Mouse (Mus musculus): ENCODE data around the gene Pgc.

The Pgc gene

GRCm38 (mm10) chr17:47750101-47750500, 23.5 kb downstream of the Pgc start:
- no peak for DNase-seq (ENCODE audit: low spot score in 2 of 2)

DNA sequence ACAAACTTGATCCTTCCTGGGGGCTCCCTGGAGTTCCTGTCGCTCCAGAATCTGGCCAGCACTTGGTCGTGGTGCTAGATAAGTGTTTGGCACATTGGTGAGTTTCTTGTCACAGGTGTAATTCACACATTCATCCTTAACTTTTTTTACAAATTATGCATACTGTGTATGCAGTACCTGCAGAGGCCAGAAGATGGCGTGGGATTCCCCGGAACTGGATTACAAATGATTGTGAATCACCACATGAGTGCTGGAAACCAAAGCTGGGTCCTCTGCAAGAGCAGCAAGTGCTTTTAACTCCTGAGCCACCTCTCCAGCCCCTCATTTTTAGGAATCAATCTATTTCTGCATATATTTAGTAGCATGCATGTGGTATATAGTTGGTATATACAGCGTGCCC, 25.2 kb downstream of the Pgc start:
- DNase-seq (ENCODE audit: low spot score in 2 of 2) = no peak

DNA sequence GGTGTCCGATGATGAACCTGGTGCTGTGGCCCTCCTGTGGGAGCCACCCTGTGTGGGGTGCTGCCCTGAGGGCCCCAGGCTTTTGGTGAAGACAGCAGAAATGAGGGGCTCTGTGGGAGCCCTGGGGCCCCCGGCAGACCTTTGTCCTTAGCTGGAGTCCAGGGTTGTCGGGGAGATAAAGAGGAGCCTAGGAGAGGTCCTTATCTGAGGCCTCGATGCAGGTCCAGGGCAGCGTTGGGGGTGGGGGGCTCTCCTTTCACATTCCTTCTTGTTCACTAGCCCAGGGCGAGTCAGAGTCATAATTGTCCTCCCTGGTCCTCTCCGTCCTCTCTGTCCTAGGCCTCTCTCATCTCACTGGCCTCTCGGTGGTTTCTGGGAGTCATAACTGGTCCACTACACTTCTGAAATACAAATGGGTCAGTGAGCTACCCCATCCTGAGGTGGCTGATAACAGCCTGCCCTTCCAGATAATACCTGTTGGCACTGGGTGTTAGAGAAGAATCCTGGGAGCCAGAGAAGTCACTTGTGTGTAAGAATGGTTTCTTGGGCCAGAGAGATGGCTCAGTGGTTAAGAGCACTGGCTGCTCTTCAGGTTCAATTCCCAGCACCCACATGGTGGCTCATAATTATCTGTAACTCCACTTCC, 26.6 kb downstream of the Pgc start:
- DNase-seq (ENCODE audit: low spot score in 2 of 2) = no peak

DNA sequence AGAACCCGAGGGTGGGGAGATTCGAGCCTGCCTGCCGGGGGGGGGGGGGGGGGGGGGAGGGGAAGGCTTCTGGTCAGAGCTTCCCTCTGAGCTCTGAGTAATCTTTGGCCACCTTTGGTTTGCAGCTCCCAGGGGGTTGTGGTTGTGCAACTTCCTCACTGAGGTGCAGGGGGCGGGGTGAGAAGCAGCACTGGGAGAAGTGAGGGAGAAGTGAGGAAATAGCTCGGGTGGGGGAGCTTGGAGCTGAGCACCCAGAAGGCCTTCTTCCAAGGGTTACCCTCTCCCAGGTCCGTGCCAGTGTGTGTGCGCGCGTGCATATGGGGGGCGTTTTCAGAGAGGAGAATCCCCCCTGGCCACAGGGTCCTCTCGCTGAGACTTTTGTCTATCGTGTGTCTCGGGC, 27.6 kb downstream of the Pgc start:
- DNase-seq (ENCODE audit: low spot score in 2 of 2) = no peak

GRCm38 (mm10) chr17:47756366-47756765, 29.7 kb downstream of the Pgc start:
- DNase-seq (ENCODE audit: low spot score in 2 of 2) = no peak

DNA sequence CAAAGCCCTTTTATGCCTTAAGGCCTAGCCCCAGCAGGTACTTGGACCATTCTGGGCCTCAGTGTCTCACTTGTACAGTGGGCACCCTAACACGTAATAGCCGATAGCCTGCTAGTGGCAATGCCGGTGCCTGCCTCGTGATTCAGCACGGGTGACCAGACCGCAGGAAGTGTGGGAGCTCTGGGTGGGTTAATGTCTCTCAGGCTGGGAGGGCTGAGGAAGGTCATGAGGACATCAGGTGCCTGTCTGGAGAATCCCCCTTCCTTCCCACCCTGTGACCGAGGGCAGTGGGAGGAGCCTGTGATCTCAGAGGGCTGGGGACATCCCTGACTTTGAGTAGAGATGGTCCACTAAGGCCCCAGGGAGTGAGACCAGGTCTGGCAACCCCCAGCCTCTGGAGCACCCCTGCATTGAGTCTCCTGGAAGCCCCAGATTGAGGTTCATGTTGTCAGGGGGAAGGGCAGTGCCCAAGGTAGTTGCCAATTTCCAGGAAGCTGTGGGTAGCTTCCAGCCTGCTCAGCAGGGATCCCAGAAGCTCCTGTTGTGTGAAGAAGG, 30.5 kb downstream of the Pgc start:
- DNase-seq (ENCODE audit: low spot score in 2 of 2) = no peak

DNA sequence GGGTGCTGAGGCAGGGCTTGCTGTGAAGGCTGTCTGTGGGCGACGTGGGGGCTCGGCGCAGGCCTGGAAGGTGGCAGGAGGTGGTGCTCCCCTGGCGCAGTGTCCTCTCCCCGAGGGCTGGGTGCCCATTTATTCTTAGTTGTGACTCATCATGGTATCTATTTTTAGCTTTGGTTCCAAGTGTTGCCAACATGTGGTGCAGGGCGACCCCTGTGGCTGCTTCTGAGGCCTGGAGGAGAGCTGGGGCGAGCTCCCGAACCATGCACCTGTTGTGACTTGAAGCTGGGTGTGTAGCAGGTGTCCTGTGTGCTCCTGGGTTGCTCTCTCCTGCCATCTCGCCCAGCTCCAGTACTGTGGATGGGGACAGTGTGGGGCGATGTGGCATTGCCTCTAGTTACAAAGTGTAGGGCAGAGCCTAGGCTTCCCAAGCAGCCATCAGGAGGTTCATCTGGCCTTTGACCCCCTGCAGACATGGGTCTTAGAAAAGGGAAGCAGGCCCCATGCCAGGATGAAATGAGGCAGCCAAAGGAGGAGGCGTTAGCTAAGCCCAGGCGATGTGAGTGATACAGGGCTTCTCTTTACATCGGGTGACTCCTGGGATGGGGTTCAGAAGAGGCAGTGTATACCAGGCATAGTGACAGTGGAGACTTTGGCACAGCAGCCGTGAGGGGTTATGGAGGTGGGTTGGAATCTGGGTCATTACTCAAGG, 33.2 kb downstream of the Pgc start:
- DNase-seq (ENCODE audit: low spot score in 2 of 2) = peak in 1 of 2 experiments; percentile 10

DNA sequence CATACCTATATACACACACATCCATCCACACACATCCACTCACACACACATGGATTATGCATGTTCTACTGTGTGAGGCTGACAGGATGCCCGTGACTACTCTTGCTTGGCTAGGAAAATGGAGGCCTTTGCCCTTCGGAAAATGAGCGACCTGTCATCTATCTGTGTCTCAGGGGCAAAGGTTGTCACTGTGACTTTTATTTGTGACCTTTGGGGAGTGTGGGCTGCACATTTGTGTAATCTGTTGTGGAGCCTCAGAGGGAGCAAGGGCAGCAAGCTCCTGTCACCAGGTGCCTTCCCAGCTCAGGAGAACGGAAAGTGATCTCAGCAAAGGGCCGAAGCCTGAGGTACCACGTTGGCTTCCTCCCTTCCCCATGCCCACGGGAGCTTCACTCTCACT, 35.4 kb downstream of the Pgc start:
- no peak for DNase-seq (ENCODE audit: low spot score in 2 of 2)

- peak; percentile 66 to 71 for DNase-seq (ENCODE audit: low spot score in 2 of 2)
These were observed 36.1 kb downstream of the Pgc start for GRCm38 (mm10) chr17:47762518-47763340.

GRCm38 (mm10) chr17:47765986-47766385, 39.3 kb downstream of the Pgc start:
- DNase-seq (ENCODE audit: low spot score in 2 of 2) = no peak

DNA sequence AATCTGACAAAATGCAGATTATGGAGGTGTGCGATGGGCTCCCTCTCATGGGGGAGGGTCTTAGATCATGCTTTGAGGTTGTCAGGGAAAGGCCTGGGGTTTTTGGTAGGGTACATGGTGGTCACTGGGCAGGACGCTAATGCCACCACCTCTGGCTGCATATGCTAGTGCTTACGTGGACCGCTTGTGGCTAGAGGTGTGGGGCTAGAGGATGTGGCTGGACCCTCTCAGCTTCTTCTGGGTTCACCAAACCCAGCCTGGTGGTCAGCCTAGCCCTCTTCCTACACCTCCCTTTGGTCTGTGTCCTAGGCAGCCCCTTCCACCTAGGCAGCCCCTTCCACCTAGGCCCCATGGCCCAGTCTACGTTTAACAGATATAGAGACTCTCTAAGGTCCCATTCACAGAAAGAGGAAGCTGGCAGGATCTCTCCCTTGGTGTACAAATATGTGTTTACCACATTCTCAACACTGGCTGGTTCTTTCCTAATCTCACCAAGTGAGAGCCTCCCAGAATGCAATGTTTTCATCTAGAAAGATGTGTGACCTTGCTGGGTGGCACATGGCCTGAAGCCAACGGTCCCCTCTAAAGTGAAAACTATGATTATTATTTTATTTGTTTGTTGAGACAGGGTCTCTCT, 39.9 kb downstream of the Pgc start:
- no peak for DNase-seq (ENCODE audit: low spot score in 2 of 2)

DNA sequence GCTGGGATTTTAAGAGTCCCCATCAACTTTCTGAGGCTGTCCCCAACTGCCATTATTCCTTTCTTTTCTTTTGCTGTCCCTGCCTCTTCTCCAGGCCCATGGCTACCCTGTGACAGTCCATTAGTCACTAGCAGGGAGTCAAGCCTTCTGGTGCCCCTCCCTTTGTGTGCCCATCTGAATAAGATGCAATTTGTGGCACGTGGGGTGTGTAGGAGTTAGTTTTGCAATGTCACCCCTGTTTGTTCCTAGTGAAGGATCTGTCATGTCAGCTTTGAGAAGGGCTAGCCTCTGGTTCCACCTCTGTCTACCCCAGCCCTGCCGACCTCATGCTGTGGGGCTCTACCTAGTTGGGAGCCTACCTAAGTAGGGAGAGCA, 40.4 kb downstream of the Pgc start:
- DNase-seq (ENCODE audit: low spot score in 2 of 2) = no peak

GRCm38 (mm10) chr17:47767456-47768141, 41.0 kb downstream of the Pgc start:
- DNase-seq (ENCODE audit: low spot score in 2 of 2) = no peak

- DNase-seq (ENCODE audit: low spot score in 2 of 2) = no peak
These were observed 42.1 kb downstream of the Pgc start for GRCm38 (mm10) chr17:47768707-47769276.

- DNase-seq (ENCODE audit: low spot score in 2 of 2) = no peak
These were observed 43.0 kb downstream of the Pgc start for GRCm38 (mm10) chr17:47769389-47770299.

DNA sequence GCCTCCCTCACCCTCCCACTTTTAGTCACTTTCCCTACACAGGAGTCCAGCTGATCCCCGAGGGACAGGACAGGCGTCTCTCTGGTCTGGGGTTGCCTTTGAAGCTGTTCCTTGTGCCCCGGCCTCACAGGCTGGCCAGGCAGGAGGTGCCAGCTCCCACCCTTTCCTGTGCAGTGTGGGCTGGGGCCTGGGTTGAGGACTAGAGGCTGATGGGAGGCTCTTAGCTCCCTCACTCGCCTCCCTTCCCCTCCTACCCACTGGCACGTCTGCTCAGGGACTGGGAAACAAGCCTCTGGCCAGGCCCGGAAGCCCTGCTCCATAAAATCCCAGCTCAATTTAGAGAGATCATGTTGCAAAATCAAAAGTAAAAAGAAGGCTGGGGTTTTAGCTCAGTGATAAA, 47.0 kb downstream of the Pgc start:
- no peak for DNase-seq (ENCODE audit: low spot score in 2 of 2)

DNA sequence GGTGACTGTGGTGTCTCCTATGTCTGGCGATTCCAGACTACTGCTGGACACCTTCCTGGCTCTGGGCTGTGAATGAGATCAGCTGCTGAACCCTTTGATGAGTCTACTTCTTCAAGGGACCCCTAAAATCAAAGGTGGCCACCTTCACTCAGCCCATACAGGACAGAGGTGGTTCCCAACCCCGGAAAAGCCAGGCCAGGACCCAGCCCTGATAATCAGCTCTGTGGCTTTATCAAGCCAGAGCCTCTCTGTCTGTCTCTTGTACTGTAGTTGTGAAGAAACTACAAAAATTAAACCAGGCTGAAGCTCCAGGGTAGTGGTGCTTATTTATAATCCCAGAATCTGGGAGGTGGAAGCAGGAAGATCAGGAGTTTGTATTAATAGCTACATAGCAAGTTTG, 50.5 kb downstream of the Pgc start:
- DNase-seq (ENCODE audit: low spot score in 2 of 2) = no peak

GRCm38 (mm10) chr17:47780470-47780869, 53.8 kb downstream of the Pgc start:
- no peak for DNase-seq (ENCODE audit: low spot score in 2 of 2)

DNA sequence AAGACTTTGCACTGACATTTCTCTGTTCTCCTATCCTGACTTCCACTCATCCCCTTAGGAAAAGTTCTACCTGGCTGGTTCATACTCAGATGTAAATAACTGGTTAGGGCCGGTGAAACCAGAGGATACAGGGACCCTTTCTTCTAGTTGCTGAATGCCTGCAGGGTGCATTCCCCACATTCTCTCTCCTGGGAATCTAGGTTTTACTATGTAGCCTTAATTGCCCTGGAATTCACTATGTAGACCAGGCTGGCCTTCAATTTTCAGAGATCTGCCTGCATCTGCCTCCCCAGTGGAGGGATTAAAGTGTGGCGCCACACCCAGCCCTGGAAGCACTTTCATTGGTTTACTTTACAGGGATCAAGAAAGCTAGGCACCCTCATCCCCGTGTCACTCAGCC, 55.8 kb downstream of the Pgc start:
- no peak for DNase-seq (ENCODE audit: low spot score in 2 of 2)

Data from right cerebral cortex, postnatal 36 days (tissue).